Mouse (Mus musculus) heart, embryonic 13.5 days (tissue): ENCODE measurements at regions not wholly inside any gene's neighbourhood (a gene's known extent, or its start where the extent isn't known, plus 50 kb on each side); places are given as distances from the start of the nearest gene placed in this dataset.

ENCODE experiments used
- ATAC-seq: fragments of 200-750 bp; cut with Nextera tagmentation; 2 replicates; pipeline ENCODE4 v1.8.0; 2017; ENCODE audit warnings: moderate TSS enrichment; ENCODE audit not compliant: insufficient number of reproducible peaks, low FRiP score, low TSS enrichment; ENCODE audit errors: extremely low read depth
- H3K27ac ChIP-seq: fragments of 300-500 bp; sonication (generic); replicated peaks from 2 replicates; pipeline ENCODE4 v1.5.1; 2015; ENCODE audit warnings: moderate library complexity, mild to moderate bottlenecking, inconsistent platforms
- H3K27me3 ChIP-seq: fragments of 300-500 bp; sonication (generic); replicated peaks from 2 replicates; pipeline ENCODE4 v1.6.1; 2015; ENCODE audit warnings: mild to moderate bottlenecking, inconsistent platforms
- H3K36me3 ChIP-seq: fragments of 300-500 bp; sonication (generic); 2 replicates; pipeline ENCODE4 v1.6.1; 2015; ENCODE audit warnings: mild to moderate bottlenecking, inconsistent platforms
- H3K4me1 ChIP-seq: fragments of 300-500 bp; sonication (generic); 2 replicates; pipeline ENCODE4 v1.6.1; 2015; ENCODE audit warnings: inconsistent platforms
- H3K4me2 ChIP-seq: fragments of 300-500 bp; sonication (generic); 2 replicates; pipeline ENCODE4 v1.6.1; 2015; ENCODE audit warnings: inconsistent platforms, mild to moderate bottlenecking, moderate library complexity
- H3K4me3 ChIP-seq: fragments of 300-500 bp; sonication (generic); 2 replicates; pipeline ENCODE4 v1.5.1; 2015; ENCODE audit warnings: moderate library complexity, mild to moderate bottlenecking, inconsistent platforms
- H3K9ac ChIP-seq: fragments of 300-500 bp; sonication (generic); 2 replicates; pipeline ENCODE4 v1.6.1; 2015; ENCODE audit warnings: inconsistent platforms, mild to moderate bottlenecking, moderate library complexity
- H3K9me3 ChIP-seq: fragments of 300-500 bp; sonication (generic); 2 replicates; pipeline ENCODE4 v1.6.1; 2016; ENCODE audit warnings: inconsistent platforms
- WGBS: fragments of 180-500 bp; shearing (Covaris S2); methylation state at CpG from one replicate; pipeline ENCODE4 v1.1.7; 2015; ENCODE audit warnings: mixed read lengths; 5-methylcytosine and 5-hydroxymethylcytosine counted together

DNA sequence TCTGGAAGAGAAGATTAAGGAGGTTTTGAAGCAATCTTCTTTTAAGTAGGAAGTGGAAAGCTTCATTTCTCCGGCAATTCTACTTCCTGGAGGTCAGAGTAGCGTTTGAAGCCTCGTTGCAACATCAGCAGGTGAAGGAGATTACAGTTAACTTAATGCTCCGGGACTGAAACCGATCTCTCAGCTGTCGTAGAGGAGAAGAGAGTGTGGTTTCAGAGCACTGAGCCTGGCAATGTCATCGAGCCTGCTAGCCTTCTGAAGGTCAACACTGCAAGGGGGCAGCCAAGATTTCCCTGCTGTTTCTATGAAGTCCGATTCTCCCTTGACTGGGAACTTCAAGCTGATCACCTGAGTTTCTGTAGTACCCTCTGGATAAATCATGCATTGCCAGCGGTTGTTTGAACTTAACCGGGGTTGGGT lies 299.1 kb downstream of the Pten start:
- H3K9ac ChIP-seq: no peak overlapping the region
- no peaks in the 10 kb centered on the region for H3K9me3 ChIP-seq
- H3K36me3 ChIP-seq: no peaks in the 10 kb centered on the region
- no peak for ATAC-seq
- H3K4me1 ChIP-seq: peaks cover 6% of the 10 kb centered on the region
- H3K4me2 ChIP-seq: no peak overlapping the region
- no peaks in the 10 kb centered on the region for H3K27me3 ChIP-seq
- WGBS: 41% methylated on average over 10 of the region's 10 CpGs
- H3K27ac ChIP-seq: no peak overlapping the region
- no peak overlapping the region for H3K4me3 ChIP-seq

- ATAC-seq: no peak
Observed at GRCm38 (mm10) chr19:33061006-33061405, 303.7 kb downstream of the Pten start.

GRCm38 (mm10) chr19:33062165-33063058 lies 305.1 kb downstream of the Pten start:
- 82% methylated on average over 8 of the region's 8 CpGs for WGBS
- H3K36me3 ChIP-seq: no peaks in the 10 kb centered on the region
- no peak for ATAC-seq
- H3K4me2 ChIP-seq: no peak overlapping the region
- no peak overlapping the region for H3K4me3 ChIP-seq
- no peaks in the 10 kb centered on the region for H3K27me3 ChIP-seq
- no peak overlapping the region for H3K27ac ChIP-seq
- no peak overlapping the region for H3K9ac ChIP-seq
- no peaks in the 10 kb centered on the region for H3K4me1 ChIP-seq
- no peaks in the 10 kb centered on the region for H3K9me3 ChIP-seq

More at GRCm38 (mm10) chr19:33061006-33061405, 303.7 kb downstream of the Pten start:
- H3K4me3 ChIP-seq: no peak overlapping the region
- H3K9ac ChIP-seq: no peak overlapping the region
- no peak overlapping the region for H3K27ac ChIP-seq
- H3K4me2 ChIP-seq: no peak overlapping the region
- H3K36me3 ChIP-seq: no peaks in the 10 kb centered on the region
- H3K9me3 ChIP-seq: no peaks in the 10 kb centered on the region
- H3K27me3 ChIP-seq: no peaks in the 10 kb centered on the region
- peaks cover 6% of the 10 kb centered on the region for H3K4me1 ChIP-seq

- no peaks in the 10 kb centered on the region for H3K36me3 ChIP-seq
- no peak overlapping the region for H3K4me3 ChIP-seq
- H3K4me2 ChIP-seq: no peak overlapping the region
- no peak for ATAC-seq
- no peak overlapping the region for H3K27ac ChIP-seq
- H3K9me3 ChIP-seq: no peaks in the 10 kb centered on the region
- H3K27me3 ChIP-seq: no peaks in the 10 kb centered on the region
- WGBS: 72% methylated on average over 19 of the region's 19 CpGs
- H3K9ac ChIP-seq: no peak overlapping the region
- H3K4me1 ChIP-seq: peaks cover 7% of the 10 kb centered on the region; the same call in 1 of the 2 replicates
Observed at GRCm38 (mm10) chr19:33065274-33066200, 308.2 kb downstream of the Pten start.

DNA sequence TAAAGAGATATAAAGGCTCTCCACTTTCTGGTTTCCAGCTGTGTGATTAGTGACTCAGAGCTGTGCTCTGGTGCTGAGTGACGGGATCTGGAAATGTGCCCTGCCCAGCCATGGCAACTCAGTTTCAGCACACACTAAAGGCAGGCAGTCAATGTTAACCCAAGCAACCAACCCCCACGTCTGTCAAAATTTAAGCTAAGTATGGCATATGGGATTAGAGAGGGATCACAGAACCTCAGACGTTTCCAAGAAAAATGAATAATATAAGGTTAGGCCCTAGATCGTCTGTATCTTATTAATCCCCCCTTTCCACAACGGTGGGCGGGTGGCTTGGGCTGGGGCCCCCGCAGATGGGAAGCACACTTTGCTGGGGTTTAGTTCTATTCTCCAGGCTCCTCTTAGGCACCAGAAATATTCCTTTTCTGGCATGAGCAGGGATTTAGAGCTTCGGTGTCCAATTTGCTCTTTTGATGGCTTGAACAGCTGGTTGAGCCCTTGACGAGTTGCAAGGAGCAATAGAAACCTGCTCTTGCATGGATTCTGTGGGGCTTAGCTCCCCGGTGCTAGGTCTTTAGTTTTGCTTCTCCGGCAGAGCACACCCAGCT lies 311.2 kb downstream of the Pten start:
- ATAC-seq: no peak

GRCm38 (mm10) chr19:33069761-33070160 lies 312.5 kb downstream of the Pten start:
- Histone ChIP-seq H3K4me1 (peaks cover 11% of the 10 kb centered on the region; the same call in 1 of the 2 replicates), H3K27ac (no peak overlapping the region), H3K9ac (no peak overlapping the region), H3K27me3 (no peaks in the 10 kb centered on the region), H3K36me3 (no peaks in the 10 kb centered on the region), H3K9me3 (no peaks in the 10 kb centered on the region), H3K4me3 (no peak overlapping the region), H3K4me2 (no peak overlapping the region)
- no peak for ATAC-seq
- WGBS: 56% methylated on average over 6 of the region's 6 CpGs

More for the DNA sequence above, 311.2 kb downstream of the Pten start:
- no peak overlapping the region for H3K4me2 ChIP-seq
- H3K27me3 ChIP-seq: no peaks in the 10 kb centered on the region
- H3K4me3 ChIP-seq: no peak overlapping the region
- WGBS: 67% methylated on average over 11 of the region's 11 CpGs
- no peak overlapping the region for H3K9ac ChIP-seq
- no peaks in the 10 kb centered on the region for H3K9me3 ChIP-seq
- H3K27ac ChIP-seq: no peak overlapping the region
- H3K4me1 ChIP-seq: peaks cover 7% of the 10 kb centered on the region; the same call in 1 of the 2 replicates
- no peaks in the 10 kb centered on the region for H3K36me3 ChIP-seq

DNA sequence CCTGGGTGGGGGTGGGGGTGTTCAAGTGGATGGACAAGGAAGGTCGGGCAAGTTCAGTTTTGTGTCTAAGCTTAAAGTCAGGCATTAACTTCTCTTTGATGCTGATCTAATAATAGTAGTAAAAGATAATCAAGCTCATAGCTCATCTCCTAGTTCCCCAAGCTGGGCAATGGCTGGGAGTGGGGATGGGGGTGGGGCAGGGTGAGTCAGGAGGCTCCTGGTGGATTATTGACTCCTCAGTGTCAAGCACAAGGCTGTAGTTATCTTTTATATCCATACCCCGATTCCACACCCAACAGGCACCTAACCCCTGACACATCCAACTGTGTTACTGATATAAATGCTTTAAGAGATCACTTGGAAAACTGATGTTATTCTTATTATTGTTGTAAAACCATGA lies 315.0 kb downstream of the Pten start:
- no peak overlapping the region for H3K4me3 ChIP-seq
- H3K27me3 ChIP-seq: no peaks in the 10 kb centered on the region
- 58% methylated on average over 2 of the region's 2 CpGs for WGBS
- H3K4me1 ChIP-seq: peaks cover 16% of the 10 kb centered on the region
- H3K27ac ChIP-seq: no peak overlapping the region
- no peak overlapping the region for H3K9ac ChIP-seq
- no peak for ATAC-seq
- no peaks in the 10 kb centered on the region for H3K36me3 ChIP-seq
- H3K4me2 ChIP-seq: no peak overlapping the region
- H3K9me3 ChIP-seq: no peaks in the 10 kb centered on the region

- WGBS: 44% methylated on average over 4 of the region's 4 CpGs
- no peaks in the 10 kb centered on the region for H3K36me3 ChIP-seq
- no peaks in the 10 kb centered on the region for H3K9me3 ChIP-seq
- no peaks in the 10 kb centered on the region for H3K27me3 ChIP-seq
- peaks cover 9% of the 10 kb centered on the region; the same call in 1 of the 2 replicates for H3K4me1 ChIP-seq
- H3K4me3 ChIP-seq: no peak overlapping the region
- no peak overlapping the region for H3K27ac ChIP-seq
- ATAC-seq: no peak
- no peak overlapping the region for H3K4me2 ChIP-seq
- H3K9ac ChIP-seq: no peak overlapping the region
Observed at GRCm38 (mm10) chr19:33074907-33075306, 317.2 kb downstream of the Rnls start.

GRCm38 (mm10) chr19:33078681-33079360 lies 313.3 kb downstream of the Rnls start:
- Histone ChIP-seq H3K36me3 (no peaks in the 10 kb centered on the region), H3K4me1 (peaks cover 11% of the 10 kb centered on the region; the same call in 1 of the 2 replicates), H3K27me3 (no peaks in the 10 kb centered on the region), H3K9me3 (no peaks in the 10 kb centered on the region), H3K4me3 (no peak overlapping the region), H3K27ac (no peak overlapping the region), H3K4me2 (no peak overlapping the region), H3K9ac (no peak overlapping the region)
- ATAC-seq: no peak
- 51% methylated on average over 4 of the region's 4 CpGs for WGBS

DNA sequence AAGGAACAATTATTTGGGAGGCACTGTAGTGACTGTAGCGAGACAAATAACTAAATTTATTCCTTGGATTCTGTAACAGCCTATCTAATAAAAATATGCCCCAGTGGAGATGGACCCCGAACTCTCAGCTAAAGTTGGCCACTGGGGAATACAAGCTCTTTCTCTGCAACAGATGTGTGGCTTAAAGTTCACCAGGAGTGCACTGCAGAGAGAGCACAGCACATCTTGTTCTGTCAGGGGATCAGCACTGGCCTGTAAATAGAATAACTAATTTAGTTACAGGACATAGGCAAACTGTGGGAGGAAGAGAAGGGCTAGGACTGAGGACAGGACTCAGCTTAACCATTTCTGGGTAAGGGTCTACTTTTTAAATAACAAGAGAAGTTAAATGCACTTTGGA lies 312.1 kb downstream of the Rnls start:
- no peak for ATAC-seq
- WGBS: 71% methylated on average over 2 of the region's 2 CpGs
- H3K27ac ChIP-seq: no peak overlapping the region

More for the DNA sequence above, 312.1 kb downstream of the Rnls start:
- Histone ChIP-seq H3K27me3 (no peaks in the 10 kb centered on the region), H3K4me1 (peaks cover 6% of the 10 kb centered on the region; the same call in 1 of the 2 replicates), H3K36me3 (no peaks in the 10 kb centered on the region), H3K4me3 (no peak overlapping the region), H3K4me2 (no peak overlapping the region), H3K9ac (no peak overlapping the region), H3K9me3 (no peaks in the 10 kb centered on the region)
